Mouse (Mus musculus): ENCODE measurements at regions not wholly inside any gene's neighbourhood (a gene's known extent, or its start where the extent isn't known, plus 50 kb on each side); places are given as distances from the start of the nearest gene placed in this dataset.

- TF ChIP-seq CTCF (IDR thresholded peaks at IDR 0.05) (no peak), EP300 (IDR thresholded peaks at IDR 0.05) (no peak)
Measured at GRCm38 (mm10) chr8:76750286-76750685, 149.0 kb upstream of the Nr3c2 start.

Data from lung, postnatal 0 days (tissue).